Mouse (Mus musculus): ENCODE measurements around the gene Gm10037.
"Not testable (repeated sequence)": the region's sequence is repeated elsewhere in the genome, so short reads cannot be mapped to it uniquely, and the experiment has no call there.

The Gm10037 gene

DNA sequence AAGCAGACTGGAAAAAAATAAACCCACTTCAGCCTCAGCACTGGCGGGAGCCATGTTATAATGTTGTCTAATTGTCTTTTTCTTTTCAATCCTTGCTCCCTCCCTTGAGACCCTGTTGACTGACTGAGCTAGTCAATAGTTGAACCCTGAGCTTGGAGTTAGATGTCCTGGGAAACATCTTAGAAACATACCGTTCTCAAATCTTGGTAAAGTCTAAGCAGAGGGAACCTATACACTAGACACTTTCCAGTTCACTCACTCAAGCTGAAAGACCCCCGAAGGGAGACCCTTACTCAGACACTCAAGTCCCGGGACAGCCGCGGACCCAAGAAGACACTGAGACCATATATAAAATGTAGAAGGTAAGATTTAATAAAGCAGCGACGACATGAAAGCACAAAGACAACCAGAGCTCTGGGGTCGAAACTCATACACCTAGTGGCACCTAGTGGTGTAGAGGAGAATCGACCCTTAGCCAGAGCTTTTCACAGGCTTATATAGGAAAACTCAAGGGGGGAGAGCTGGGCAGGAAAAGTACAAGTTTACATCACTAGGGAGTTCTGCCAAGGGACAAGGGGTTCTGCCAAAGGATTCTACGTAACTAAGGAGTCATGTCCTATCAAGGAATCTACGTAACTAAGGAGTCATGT lies 45.3 kb downstream of the Gm10037 start:
- DNase-seq (ENCODE audit: low read depth, low spot score), result not testable (repeated sequence)

DNA sequence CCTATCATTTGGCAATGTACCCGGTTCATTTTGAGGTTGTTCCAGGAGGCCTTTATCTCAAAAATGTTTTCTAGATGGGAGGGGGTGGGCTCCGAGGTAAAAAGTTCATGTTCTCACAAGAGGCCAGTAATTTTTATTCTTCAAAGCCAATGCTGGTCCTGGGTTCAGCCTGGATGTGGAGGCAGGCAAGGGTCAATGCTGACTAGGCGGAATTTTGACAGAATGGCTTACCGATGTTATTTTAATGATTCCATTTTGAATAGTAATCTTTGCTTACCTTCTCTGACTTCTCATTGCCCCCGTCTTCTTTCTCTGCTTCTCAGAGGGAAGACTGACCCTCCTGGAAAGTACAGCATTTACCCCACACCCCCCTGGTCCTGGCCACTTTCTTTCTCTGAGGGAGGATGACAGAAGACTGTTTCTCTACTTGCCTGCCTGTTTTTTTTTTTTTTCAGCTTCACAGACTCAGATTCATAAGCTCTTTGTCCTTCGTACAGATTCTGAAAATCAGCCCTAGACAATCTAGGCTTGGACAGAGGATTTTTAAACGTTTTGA lies 45.9 kb downstream of the Gm10037 start:
- no peak for DNase-seq (ENCODE audit: low read depth, low spot score)

DNA sequence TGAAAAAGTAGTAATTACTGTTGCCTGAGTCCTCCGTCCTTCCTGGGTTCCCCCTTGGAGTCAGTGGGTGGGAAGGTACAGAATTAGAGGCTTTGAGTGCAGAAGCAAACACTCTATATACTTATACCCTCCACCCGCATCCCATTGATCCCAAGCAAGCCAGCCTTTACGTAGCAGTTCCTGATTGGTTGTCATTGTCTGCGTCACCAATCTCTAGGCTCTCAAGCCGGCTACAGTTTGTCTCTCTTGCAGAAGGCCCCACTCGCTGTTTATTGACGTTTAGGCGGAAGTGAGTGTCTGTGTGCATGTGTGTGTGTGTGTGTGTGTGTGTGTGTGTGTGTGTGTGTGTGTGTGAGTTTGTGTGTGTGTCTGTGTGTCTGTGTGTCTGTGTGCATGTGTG lies 53.1 kb downstream of the Gm10037 start:
- no peak for DNase-seq (ENCODE audit: low read depth, low spot score)
